Mouse (Mus musculus): ENCODE results near the gene Zfp784.

DNA sequence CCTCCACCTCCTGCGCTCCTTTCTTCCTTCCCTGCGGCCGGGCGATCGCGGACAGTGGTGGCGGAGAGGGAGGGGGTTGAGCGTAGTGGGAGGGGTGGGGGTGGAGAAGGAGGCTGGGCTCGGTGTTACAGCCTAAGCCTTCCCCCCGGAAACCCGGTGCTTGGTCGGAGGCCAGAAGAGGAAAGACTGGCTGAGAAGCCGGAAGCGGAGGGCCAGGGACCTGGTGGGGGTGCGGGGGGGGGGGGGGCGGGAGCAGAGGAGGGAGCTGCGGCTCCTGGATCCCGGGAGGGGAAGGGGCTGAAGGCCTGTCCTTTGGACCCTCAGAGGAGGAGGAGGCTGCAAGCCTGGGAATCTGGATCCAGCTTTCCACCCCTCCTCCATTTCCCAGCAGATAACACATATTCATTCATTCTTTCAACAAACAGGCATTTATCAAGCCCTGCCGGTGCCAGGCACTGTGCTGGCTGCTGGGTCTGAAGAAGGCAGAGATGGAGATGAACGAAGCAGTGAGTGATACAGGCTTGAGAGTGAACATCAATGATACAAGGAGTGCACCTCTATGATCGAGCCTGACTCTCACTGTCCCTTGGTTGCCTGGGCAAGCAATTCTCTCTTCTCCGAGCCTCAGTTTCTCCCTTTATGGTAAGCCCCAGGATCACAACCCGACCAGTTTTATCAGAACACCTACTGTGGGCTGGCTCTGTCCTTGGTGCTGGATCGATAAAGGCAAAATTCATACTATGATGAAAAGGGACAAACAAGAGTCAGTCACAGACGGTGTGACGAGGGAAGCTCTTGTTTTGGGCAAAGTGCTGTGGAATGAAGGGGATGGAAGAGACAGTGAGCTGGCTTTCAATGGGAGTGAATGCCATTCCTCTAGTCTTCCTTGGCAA is 42.0 kb downstream of the Zfp784 start, which contains the start of gene Zfp579:
- TF ChIP-seq CTCF (IDR thresholded peaks at IDR 0.05; ENCODE audit: extremely low read depth, insufficient read length, insufficient replicate concordance, low read depth, low read length), result no peak
- no peak for TF ChIP-seq POLR2A (IDR thresholded peaks at IDR 0.05; ENCODE audit: low read depth, low read length)
